Mouse (Mus musculus): ENCODE data around the gene Sec24b. TPM values are rescaled to one million over a fixed set of nuclear protein-coding genes. Genes with fewer than 3 reads are reported as not detected.
A peak's percentile ranks its signal among the peaks of the same experiment; 100 is the strongest.

The Sec24b gene
- polyA plus RNA-seq, 1 experiment from 2014 or later = 15.2 TPM

DNA sequence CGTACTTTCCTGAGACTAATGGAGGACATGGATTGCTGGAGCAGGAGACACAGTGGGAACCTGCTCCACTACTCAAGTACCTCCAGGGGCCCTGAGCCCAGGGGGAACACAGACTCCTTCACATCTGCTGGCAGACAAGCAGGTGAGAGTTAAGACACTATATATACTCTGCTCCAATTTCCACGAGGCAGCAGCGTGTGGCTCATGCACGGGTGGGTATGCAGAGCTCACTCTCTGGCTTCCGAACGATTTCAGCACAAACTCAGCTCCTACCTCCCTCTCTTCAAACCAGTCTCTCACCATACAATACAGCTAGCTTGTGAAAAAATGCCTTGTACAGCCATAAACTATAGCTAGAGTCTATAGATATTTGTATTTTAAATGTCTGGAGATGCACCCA lies 62.8 kb downstream of the Sec24b start:
- peaks cover 93% of the 10 kb centered on the region for H3K36me3 ChIP-seq
- no peak overlapping the region for H3K9ac ChIP-seq
- H3K27ac ChIP-seq = no peak overlapping the region
- H3K9me3 ChIP-seq (replicated peaks) = no peaks in the 10 kb centered on the region
- no peak for ATAC-seq
- 92% methylated on average over 6 of the region's 6 CpGs for whole genome bisulfite sequencing (ENCODE audit: insufficient replicate concordance)
- no peaks in the 10 kb centered on the region for H3K27me3 ChIP-seq (replicated peaks)
- H3K4me1 ChIP-seq = no peaks in the 10 kb centered on the region
- H3K4me2 ChIP-seq = no peak overlapping the region
- H3K4me3 ChIP-seq = no peak overlapping the region

DNA sequence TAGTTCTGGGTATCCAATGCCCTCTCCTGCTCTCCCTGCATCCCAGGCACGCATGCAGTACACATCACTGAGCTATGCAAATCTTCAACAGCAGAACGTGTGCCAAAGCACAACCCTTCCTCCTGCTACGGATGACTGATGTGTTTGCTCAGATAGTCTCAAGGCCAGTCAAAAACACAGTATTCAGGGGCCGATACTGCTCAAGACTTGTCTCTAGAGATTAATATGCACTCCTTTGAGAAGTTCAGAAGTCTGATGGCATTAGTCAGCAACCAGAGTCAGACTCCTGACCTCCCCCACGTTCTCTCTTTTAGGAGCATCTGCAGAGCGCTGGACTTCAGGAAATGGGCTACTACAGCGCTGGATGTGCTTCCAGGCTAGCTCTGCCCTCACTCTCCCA lies 63.4 kb downstream of the Sec24b start:
- no peak for ATAC-seq
- H3K4me1 ChIP-seq = no peaks in the 10 kb centered on the region
- peaks cover 95% of the 10 kb centered on the region for H3K36me3 ChIP-seq
- no peak overlapping the region for H3K9ac ChIP-seq
- no peaks in the 10 kb centered on the region for H3K9me3 ChIP-seq (replicated peaks)
- no peak overlapping the region for H3K27ac ChIP-seq
- no peak overlapping the region for H3K4me3 ChIP-seq
- no peak overlapping the region for H3K4me2 ChIP-seq
- WGBS (ENCODE audit: insufficient replicate concordance) = 79% methylated on average over 7 of the region's 7 CpGs
- H3K27me3 ChIP-seq (replicated peaks) = no peaks in the 10 kb centered on the region

DNA sequence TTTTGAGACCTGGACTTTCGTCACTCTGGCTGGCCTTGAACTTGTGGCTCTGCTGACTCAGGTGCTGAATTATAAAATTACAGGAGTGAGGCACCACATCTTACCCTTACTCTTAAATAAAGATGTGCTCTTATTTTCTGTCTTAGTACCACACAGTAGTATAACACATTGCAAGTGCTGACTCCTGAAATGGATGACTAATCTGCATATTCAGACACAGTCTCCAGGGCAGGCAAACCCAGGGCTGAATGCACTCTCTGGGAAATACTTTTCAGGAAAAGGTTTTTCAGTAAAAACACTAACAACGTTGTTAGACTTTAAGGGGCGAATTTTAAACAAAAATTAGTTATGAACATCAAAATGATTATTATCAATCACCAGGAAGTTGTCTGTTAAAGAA lies 64.0 kb downstream of the Sec24b start:
- Histone ChIP-seq H3K27ac (no peak overlapping the region), H3K27me3 (replicated peaks) (no peaks in the 10 kb centered on the region), H3K9ac (no peak overlapping the region), H3K9me3 (replicated peaks) (no peaks in the 10 kb centered on the region), H3K4me1 (no peaks in the 10 kb centered on the region), H3K4me3 (no peak overlapping the region), H3K4me2 (no peak overlapping the region), H3K36me3 (peaks cover 95% of the 10 kb centered on the region)
- WGBS (ENCODE audit: insufficient replicate concordance) = 70% methylated on average over 3 of the region's 3 CpGs
- no peak for ATAC-seq

DNA sequence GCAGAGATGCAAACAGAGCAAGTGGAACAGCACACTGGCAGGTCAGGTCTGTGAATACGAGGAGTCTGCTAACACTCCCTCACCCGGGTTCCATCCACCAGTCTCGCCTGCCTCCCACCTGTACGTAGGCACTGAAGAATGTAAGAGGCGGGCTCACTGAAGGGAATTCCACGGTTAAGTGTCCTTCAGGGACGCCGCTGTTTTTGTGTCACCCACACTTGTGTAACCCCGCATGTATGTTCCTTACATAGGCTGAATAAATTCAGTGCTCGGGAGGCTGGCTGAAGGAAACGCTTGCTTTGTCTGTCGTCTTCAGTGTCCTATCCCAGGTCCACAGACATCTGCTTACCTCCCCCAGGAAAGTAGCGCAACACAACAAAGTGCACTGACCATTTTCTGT lies 74.1 kb downstream of the Sec24b start:
- Histone ChIP-seq H3K4me1 (no peaks in the 10 kb centered on the region), H3K27ac (no peak overlapping the region), H3K9ac (no peak overlapping the region), H3K4me2 (no peak overlapping the region), H3K4me3 (no peak overlapping the region), H3K36me3 (peaks cover 88% of the 10 kb centered on the region), H3K9me3 (replicated peaks) (no peaks in the 10 kb centered on the region), H3K27me3 (replicated peaks) (no peaks in the 10 kb centered on the region)
- WGBS (ENCODE audit: insufficient replicate concordance) = 82% methylated on average over 13 of the region's 13 CpGs
- ATAC-seq = no peak

DNA sequence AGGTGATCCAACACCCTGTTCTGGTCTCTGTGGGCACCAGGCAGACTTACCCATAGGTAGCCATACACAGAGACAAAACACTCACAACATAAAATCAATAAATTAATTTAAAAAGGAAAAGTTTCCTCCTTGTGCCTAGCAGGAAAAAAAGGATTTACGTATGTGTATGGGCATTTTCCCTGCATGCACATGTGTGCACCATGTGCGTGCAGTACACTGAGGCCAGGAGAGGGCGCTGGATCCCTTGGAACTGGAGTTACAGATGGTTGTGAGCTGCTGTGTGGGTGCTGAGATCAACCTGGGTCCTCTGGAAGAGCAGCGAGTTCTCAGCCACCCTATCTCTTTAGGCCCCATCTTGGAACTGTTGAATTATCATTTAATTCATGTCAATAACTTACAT lies 76.0 kb downstream of the Sec24b start:
- H3K9ac ChIP-seq = no peak overlapping the region
- no peak; the same call in 1 of the 2 replicates for ATAC-seq
- H3K27me3 ChIP-seq (replicated peaks) = no peaks in the 10 kb centered on the region
- no peak overlapping the region for H3K4me2 ChIP-seq
- no peaks in the 10 kb centered on the region for H3K4me1 ChIP-seq
- H3K9me3 ChIP-seq (replicated peaks) = no peaks in the 10 kb centered on the region
- peaks cover 80% of the 10 kb centered on the region for H3K36me3 ChIP-seq
- 78% methylated on average over 4 of the region's 4 CpGs for WGBS (ENCODE audit: insufficient replicate concordance)
- H3K4me3 ChIP-seq = no peak overlapping the region
- H3K27ac ChIP-seq = no peak overlapping the region

DNA sequence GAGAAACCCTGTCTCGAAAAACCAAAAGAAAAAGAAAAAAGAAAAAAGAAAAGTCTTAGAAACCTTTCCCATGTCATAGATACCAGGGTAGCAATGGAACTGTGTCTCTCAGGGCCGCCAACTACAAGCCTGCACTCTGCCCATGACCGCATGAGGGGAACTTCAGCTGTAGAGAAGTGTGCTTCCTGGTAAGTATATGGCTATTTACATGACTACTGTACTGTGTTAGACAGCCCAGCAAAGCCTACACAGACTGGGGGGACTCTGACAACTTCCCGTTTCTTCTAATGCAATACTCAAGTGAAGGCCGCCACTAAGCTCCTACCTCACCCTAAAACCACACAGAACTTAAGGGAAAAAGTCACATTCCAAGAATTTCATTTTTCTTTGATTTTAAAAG lies 76.6 kb downstream of the Sec24b start:
- Histone ChIP-seq H3K4me2 (no peak overlapping the region), H3K4me1 (no peaks in the 10 kb centered on the region; the same call in 1 of the 2 replicates), H3K36me3 (peaks cover 75% of the 10 kb centered on the region), H3K27ac (no peak overlapping the region), H3K27me3 (replicated peaks) (no peaks in the 10 kb centered on the region), H3K4me3 (no peak overlapping the region), H3K9me3 (replicated peaks) (no peaks in the 10 kb centered on the region), H3K9ac (no peak overlapping the region)
- WGBS (ENCODE audit: insufficient replicate concordance) = 85% methylated on average over 5 of the region's 5 CpGs
- no peak for ATAC-seq

DNA sequence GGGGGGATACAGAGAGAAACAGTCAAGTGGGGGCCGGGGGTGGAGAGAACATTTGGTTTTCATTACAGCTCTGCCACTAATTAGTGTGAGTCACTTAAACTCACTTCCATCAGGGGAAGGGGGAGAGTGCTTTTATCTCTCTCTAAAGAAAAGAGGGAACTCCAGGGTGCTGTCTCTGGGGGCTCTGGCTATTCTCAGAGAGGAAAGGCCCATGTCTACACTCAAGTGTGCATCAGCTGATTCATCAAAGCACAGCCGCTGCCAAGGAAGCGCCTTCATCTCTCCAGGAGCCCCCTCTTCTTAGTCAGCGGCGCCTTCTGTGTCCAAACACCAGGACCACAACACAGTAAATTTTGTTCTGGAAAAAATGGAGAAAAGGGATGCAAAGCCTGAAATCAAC lies 79.1 kb downstream of the Sec24b start:
- Histone ChIP-seq H3K27ac (no peak overlapping the region), H3K9ac (no peak overlapping the region), H3K4me2 (no peak overlapping the region), H3K4me3 (no peak overlapping the region), H3K27me3 (replicated peaks) (no peaks in the 10 kb centered on the region), H3K36me3 (peaks cover 49% of the 10 kb centered on the region), H3K9me3 (replicated peaks) (no peaks in the 10 kb centered on the region), H3K4me1 (no peaks in the 10 kb centered on the region; the same call in 1 of the 2 replicates)
- WGBS (ENCODE audit: insufficient replicate concordance) = 81% methylated on average over 5 of the region's 5 CpGs
- ATAC-seq = no peak

DNA sequence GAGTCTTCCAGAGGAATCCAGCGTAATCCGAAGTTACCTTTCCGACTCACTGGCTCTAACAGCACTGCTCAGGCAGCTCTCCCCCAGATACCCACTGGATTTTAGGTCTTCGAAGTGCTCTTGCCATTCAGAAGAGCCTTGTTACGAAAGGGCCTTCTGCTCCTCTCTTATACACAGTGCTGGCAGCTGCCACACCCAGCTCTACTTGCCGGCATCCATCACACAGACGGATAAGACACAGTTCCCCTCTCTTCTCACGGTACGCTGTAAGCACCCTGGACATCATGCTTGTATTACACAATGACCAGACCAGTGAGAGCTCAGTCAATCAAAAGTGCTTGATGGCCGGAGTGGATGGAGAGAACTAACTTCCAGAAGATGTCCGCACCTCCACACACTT lies 79.6 kb downstream of the Sec24b start:
- no peak for ATAC-seq

DNA sequence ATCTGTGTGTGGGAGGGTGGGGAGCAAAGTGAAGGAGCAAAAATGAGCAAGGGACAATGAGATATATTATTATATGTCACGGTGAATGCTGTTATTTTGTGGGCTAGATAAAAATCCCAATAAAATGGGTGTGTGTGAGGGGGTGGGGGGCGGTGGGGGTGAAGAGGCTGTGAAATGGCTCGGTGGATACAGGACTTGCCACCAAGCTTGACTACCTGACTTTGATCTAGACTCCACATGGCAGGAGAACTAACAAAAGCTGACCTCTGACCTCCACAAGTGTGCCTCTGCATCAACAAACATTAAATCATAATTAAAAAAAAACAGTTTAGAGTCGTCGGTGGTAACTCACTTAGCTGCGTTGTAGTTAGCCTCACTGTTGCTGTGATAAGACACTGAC lies 81.8 kb downstream of the Sec24b start:
- no peak overlapping the region for H3K4me2 ChIP-seq
- no peak overlapping the region for H3K4me3 ChIP-seq
- no peak overlapping the region for H3K27ac ChIP-seq
- no peaks in the 10 kb centered on the region; the same call in 1 of the 2 replicates for H3K4me1 ChIP-seq
- H3K27me3 ChIP-seq (replicated peaks) = no peaks in the 10 kb centered on the region
- no peak for ATAC-seq
- H3K9ac ChIP-seq = no peak overlapping the region
- H3K36me3 ChIP-seq = peaks cover 25% of the 10 kb centered on the region
- H3K9me3 ChIP-seq (replicated peaks) = no peaks in the 10 kb centered on the region
- WGBS (ENCODE audit: insufficient replicate concordance) = 40% methylated on average over 6 of the region's 6 CpGs

More for the DNA sequence above, 79.6 kb downstream of the Sec24b start:
- no peak overlapping the region for H3K4me3 ChIP-seq
- H3K27ac ChIP-seq = no peak overlapping the region
- H3K9me3 ChIP-seq (replicated peaks) = no peaks in the 10 kb centered on the region
- H3K4me1 ChIP-seq = no peaks in the 10 kb centered on the region; the same call in 1 of the 2 replicates
- H3K36me3 ChIP-seq = peaks cover 44% of the 10 kb centered on the region
- H3K27me3 ChIP-seq (replicated peaks) = no peaks in the 10 kb centered on the region
- WGBS (ENCODE audit: insufficient replicate concordance) = 77% methylated on average over 11 of the region's 11 CpGs
- no peak overlapping the region for H3K4me2 ChIP-seq
- H3K9ac ChIP-seq = no peak overlapping the region

DNA sequence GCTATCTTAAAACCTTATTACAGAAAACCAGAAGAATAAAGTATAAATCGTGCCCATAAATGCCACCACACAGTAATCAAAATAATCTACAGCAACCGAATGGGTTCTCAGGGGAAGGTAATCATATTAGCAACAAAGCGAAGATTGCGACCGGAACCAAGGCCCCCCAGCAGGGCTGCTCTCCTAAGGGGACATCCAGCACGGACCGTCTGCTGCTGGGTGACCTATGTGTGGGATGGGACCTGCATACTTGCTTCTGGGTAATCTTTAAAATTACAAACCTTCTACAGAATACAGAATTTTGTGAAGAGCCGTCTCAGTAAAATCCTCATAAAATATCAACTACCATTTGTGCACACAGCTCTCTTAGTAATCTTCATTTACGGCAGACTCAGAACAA lies 82.6 kb downstream of the Sec24b start:
- no peak overlapping the region for H3K27ac ChIP-seq
- H3K27me3 ChIP-seq (replicated peaks) = no peaks in the 10 kb centered on the region
- no peak overlapping the region for H3K4me2 ChIP-seq
- H3K4me1 ChIP-seq = no peaks in the 10 kb centered on the region; the same call in 1 of the 2 replicates
- 86% methylated on average over 9 of the region's 9 CpGs for WGBS (ENCODE audit: insufficient replicate concordance)
- ATAC-seq = no peak
- H3K9ac ChIP-seq = no peak overlapping the region
- peaks cover 20% of the 10 kb centered on the region for H3K36me3 ChIP-seq
- no peak overlapping the region for H3K4me3 ChIP-seq
- H3K9me3 ChIP-seq (replicated peaks) = no peaks in the 10 kb centered on the region

DNA sequence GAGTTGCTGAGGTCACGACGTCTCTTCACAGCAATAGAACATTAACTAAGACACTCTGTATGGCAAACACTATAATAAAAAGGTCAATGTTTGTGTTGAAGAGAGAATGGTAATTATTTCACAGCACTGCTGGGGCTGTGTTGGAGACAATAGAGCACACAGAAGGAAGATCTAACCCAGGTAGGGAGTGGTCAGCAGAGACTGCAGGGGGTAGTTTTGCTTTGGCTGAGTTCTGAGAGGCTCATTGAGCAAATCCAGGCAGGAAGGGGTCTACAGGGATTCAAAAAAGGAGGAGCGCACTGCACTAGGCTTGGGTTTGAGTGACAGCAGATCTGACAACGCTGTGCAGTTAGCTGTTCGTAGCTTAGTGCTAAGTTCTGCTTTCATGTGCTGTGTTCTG lies 85.0 kb downstream of the Sec24b start:
- peaks cover 10% of the 10 kb centered on the region for H3K27me3 ChIP-seq (replicated peaks)
- H3K36me3 ChIP-seq = no peaks in the 10 kb centered on the region
- no peak overlapping the region for H3K9ac ChIP-seq
- no peak overlapping the region for H3K4me2 ChIP-seq
- no peak for ATAC-seq
- no peaks in the 10 kb centered on the region for H3K9me3 ChIP-seq (replicated peaks)
- H3K4me3 ChIP-seq = no peak overlapping the region
- H3K27ac ChIP-seq = no peak overlapping the region
- 58% methylated on average over 5 of the region's 5 CpGs for WGBS (ENCODE audit: insufficient replicate concordance)
- no peaks in the 10 kb centered on the region; the same call in 1 of the 2 replicates for H3K4me1 ChIP-seq

DNA sequence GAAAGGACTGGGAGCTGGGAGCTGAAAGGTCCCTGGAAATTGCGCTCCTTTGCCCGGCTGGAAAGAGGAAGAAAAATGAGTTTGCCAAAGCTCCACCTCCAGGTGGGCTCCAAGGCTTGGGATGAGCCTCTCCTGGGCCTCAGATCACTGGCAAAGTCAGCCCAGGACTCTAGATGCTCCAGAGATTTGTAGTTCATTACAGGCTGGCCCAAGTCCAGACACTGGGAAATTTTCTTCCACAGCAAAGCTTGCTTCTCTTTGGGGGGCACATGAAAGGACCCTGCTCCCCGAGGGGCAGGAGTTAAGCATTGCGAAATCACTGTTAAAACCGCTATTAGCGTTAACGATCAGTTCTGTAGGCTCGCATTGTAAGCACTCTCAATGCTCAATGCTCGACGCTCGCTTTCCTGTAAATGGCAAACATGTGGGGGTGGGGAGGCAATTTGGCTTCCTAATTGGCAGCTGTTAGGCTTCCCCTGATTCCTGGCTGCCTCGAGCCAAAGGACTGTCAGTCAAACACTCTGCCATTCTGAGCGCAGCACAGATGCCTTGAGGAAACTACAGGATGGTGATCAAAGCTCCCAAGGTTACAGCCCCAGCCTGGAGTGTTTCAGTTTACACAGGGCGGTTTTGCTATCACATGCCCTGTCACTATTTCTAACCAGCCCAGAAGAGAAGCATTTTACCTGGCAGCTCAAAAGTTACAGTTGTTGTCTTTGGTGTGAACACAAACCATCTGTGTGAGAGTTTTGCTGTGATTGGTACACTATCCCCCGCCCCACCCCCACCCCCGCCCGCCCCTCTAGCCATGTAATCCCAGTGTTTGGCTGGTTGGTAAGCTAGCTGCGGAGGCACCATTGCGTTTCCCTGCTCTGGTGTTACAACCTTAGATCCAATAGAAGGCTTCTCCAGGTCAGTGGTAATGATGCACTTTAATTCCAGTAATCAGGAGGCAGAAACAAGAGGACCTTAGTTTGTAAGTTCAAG lies 90.5 kb downstream of the Sec24b start:
- peak overlapping the region; percentile 66 for H3K9ac ChIP-seq
- peak overlapping the region; percentile 95 for H3K4me2 ChIP-seq
- ATAC-seq = no peak
- H3K4me1 ChIP-seq = peaks cover 18% of the 10 kb centered on the region
- peaks cover 50% of the 10 kb centered on the region for H3K27me3 ChIP-seq (replicated peaks)
- H3K27ac ChIP-seq = no peak overlapping the region
- peak overlapping the region; percentile 66 for H3K4me3 ChIP-seq
- H3K9me3 ChIP-seq (replicated peaks) = no peaks in the 10 kb centered on the region
- 17% methylated on average over 19 of the region's 19 CpGs for WGBS (ENCODE audit: insufficient replicate concordance)
- H3K36me3 ChIP-seq = no peaks in the 10 kb centered on the region

All from liver, embryonic 12.5 days (tissue).